Mouse (Mus musculus): ENCODE data around the gene Pglyrp2.

- no peak for TF ChIP-seq POLR2A (IDR thresholded peaks at IDR 0.05; ENCODE audit: low read depth, low read length)
- TF ChIP-seq CTCF (IDR thresholded peaks at IDR 0.05; ENCODE audit: extremely low read depth, insufficient read depth, insufficient read length, insufficient replicate concordance) = no peak
Observed at GRCm38 (mm10) chr17:32449042-32449441, 25.1 kb upstream of the Pglyrp2 start.
